Mouse (Mus musculus) C2C12 (cell line): ENCODE results near the gene Edem3. TPM values are rescaled to one million over a fixed set of nuclear protein-coding genes. Genes with fewer than 3 reads are reported as not detected.
"Not testable (repeated sequence)": the region's sequence is repeated elsewhere in the genome, so short reads cannot be mapped to it uniquely, and the experiment has no call there.

Source experiments
- H3K27me3 ChIP-seq: one replicate; pipeline ENCODE4 v1.6.1; 2011; ENCODE audit not compliant: control insufficient read depth, insufficient read depth, insufficient read length
- H3K36me3 ChIP-seq: one replicate; pipeline ENCODE4 v1.6.1; 2011; ENCODE audit not compliant: control insufficient read depth, insufficient read depth
- H3K4me3 ChIP-seq: one replicate; pipeline ENCODE4 v1.5.1; 2011; ENCODE audit warnings: mild to moderate bottlenecking, control low read depth; ENCODE audit not compliant: poor library complexity, insufficient read depth, severe bottlenecking
- H3K79me2 ChIP-seq: one replicate; pipeline ENCODE4 v1.6.1; 2011; ENCODE audit not compliant: control insufficient read depth, insufficient read depth
- H3K79me3 ChIP-seq: one replicate; pipeline ENCODE4 v1.6.1; 2011; ENCODE audit warnings: low read depth, control low read depth
- H3ac ChIP-seq: one replicate; pipeline ENCODE3; 2011; ENCODE audit warnings: low read depth; ENCODE audit not compliant: control insufficient read depth, insufficient read length
- CEBPB ChIP-seq: IDR thresholded peaks from one replicate; pipeline ENCODE4 v1.6.1; 2011; ENCODE audit warnings: low read depth, mild to moderate bottlenecking, control low read depth, moderate library complexity
- CTCF ChIP-seq: IDR thresholded peaks from one replicate; pipeline ENCODE4 v1.5.1; 2011; ENCODE audit not compliant: control insufficient read depth, insufficient read depth, insufficient read length
- FOSL1 ChIP-seq: IDR thresholded peaks from one replicate; pipeline ENCODE4 v1.8.0; 2011; ENCODE audit warnings: mild to moderate bottlenecking, low read length; ENCODE audit not compliant: poor library complexity, insufficient read depth, severe bottlenecking
- MAX ChIP-seq: IDR thresholded peaks from one replicate; pipeline ENCODE4 v1.6.1; 2011; ENCODE audit warnings: mild to moderate bottlenecking, control low read depth
- MYOD1 ChIP-seq: IDR thresholded peaks from one replicate; pipeline ENCODE4 v1.6.1; 2011; ENCODE audit warnings: low read depth; ENCODE audit not compliant: control insufficient read depth, insufficient read length
- MYOG ChIP-seq: IDR thresholded peaks from one replicate; pipeline ENCODE4 v1.6.1; 2011; ENCODE audit not compliant: control insufficient read depth, insufficient read length; ENCODE audit errors: extremely low read depth
- USF1 ChIP-seq: IDR thresholded peaks from one replicate; pipeline ENCODE4 v1.6.1; 2011; ENCODE audit warnings: low read depth, mild to moderate bottlenecking, control low read depth, moderate library complexity
- polyA plus RNA-seq: library from polyadenylated mRNA; unstranded; fragments of >200 nt; fragmentation: generic; extraction: Trizol; gene quantifications from one replicate; pipeline ENCODE4 v1.2.1, GENCODE M21; 2012; ENCODE audit warnings: missing spikeins

The Edem3 gene
- polyA plus RNA-seq, 1 experiment, result 4.1 TPM

DNA sequence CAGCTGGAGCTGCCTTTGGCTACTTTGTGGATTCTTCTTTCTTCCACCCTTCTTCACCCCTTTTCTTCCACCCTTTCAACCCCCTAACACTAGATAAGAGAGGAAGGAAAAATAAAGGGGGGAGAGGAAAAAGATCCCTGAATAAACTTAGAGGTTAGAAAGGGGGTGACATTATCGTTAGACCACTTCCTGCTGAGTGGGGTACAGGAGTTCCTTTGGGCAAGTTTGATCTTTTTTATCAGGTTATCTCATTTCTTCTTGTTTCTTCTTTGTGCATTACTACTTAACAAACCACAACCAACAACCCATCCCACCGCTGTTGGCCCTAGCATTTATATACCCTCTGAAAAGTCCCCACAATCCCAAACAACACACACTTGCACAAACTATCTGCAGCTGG is 29.6 kb upstream of the Edem3 start:
- no peak for TF ChIP-seq MYOG
- TF ChIP-seq USF1, result no peak
- no peak for TF ChIP-seq CEBPB
- TF ChIP-seq MAX, result no peak
- no peak for TF ChIP-seq MYOD1
- TF ChIP-seq FOSL1, result no peak
- TF ChIP-seq CTCF, result no peak
- no peaks in the 10 kb centered on the region for H3K27me3 ChIP-seq

DNA sequence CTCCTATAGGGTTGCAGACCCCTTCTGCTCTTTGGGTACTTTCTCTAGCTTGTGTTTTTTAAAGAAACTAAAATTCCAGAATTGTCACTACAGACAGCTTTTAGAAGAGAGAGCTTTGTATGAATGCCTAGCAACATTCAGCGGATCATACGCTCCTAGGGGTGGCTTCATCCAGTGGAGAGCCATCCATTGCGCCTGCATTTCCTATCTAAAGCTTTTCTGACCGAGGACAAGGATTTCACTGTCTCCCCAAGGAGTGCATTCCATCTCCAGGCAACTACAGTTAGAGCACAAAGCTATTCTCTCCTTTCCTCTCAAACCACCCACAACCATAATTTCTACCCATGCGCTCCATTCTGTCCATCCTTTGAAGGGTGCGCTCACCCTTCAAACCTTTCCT is 28.8 kb upstream of the Edem3 start:
- TF ChIP-seq USF1, result no peak
- no peak for TF ChIP-seq CTCF
- no peak for TF ChIP-seq CEBPB
- no peak for TF ChIP-seq MYOD1
- no peak for TF ChIP-seq MYOG
- TF ChIP-seq FOSL1, result no peak
- no peak for TF ChIP-seq MAX
- H3K27me3 ChIP-seq, result no peaks in the 10 kb centered on the region
- H3K79me3 ChIP-seq, result no peaks in the 10 kb centered on the region
- H3K79me2 ChIP-seq, result no peaks in the 10 kb centered on the region
- no peaks in the 10 kb centered on the region for H3K36me3 ChIP-seq
- H3ac ChIP-seq, result no peak overlapping the region
- no peak overlapping the region for H3K4me3 ChIP-seq

More for the DNA sequence above, 29.6 kb upstream of the Edem3 start:
- Histone ChIP-seq H3K36me3 (no peaks in the 10 kb centered on the region), H3K79me2 (no peaks in the 10 kb centered on the region), H3K79me3 (no peaks in the 10 kb centered on the region), H3ac (no peak overlapping the region), H3K4me3 (no peak overlapping the region)

- no peaks in the 10 kb centered on the region for H3K79me3 ChIP-seq
- no peak overlapping the region for H3ac ChIP-seq
- H3K4me3 ChIP-seq, result no peak overlapping the region
- H3K27me3 ChIP-seq, result no peaks in the 10 kb centered on the region
- TF ChIP-seq MYOD1, result no peak
- no peak for TF ChIP-seq CTCF
- no peak for TF ChIP-seq USF1
- TF ChIP-seq MYOG, result no peak
- no peak for TF ChIP-seq MAX
- no peak for TF ChIP-seq CEBPB
- TF ChIP-seq FOSL1, result no peak
- H3K36me3 ChIP-seq, result no peaks in the 10 kb centered on the region
- no peaks in the 10 kb centered on the region for H3K79me2 ChIP-seq
Observed at GRCm38 (mm10) chr1:151728141-151728540, 27.0 kb upstream of the Edem3 start.

- H3K36me3 ChIP-seq, result no peaks in the 10 kb centered on the region
- no peaks in the 10 kb centered on the region for H3K79me3 ChIP-seq
- TF ChIP-seq MAX, result no peak
- TF ChIP-seq MYOD1, result no peak
- no peak for TF ChIP-seq MYOG
- no peak for TF ChIP-seq FOSL1
- TF ChIP-seq CTCF, result no peak
- TF ChIP-seq USF1, result no peak
- no peak for TF ChIP-seq CEBPB
- H3K27me3 ChIP-seq, result peaks cover 17% of the 10 kb centered on the region
- no peak overlapping the region for H3K4me3 ChIP-seq
- H3K79me2 ChIP-seq, result no peaks in the 10 kb centered on the region
- no peak overlapping the region for H3ac ChIP-seq
Observed at GRCm38 (mm10) chr1:151737146-151737545, 18.0 kb upstream of the Edem3 start.

- TF ChIP-seq USF1 (no peak), MYOG (no peak)
- H3K79me3 ChIP-seq, result no peaks in the 10 kb centered on the region
- no peak overlapping the region for H3K4me3 ChIP-seq
- H3ac ChIP-seq, result no peak overlapping the region
- H3K79me2 ChIP-seq, result no peaks in the 10 kb centered on the region
- H3K36me3 ChIP-seq, result no peaks in the 10 kb centered on the region
- H3K27me3 ChIP-seq, result peaks cover 24% of the 10 kb centered on the region
Observed at GRCm38 (mm10) chr1:151741199-151741621, 14.0 kb upstream of the Edem3 start.

- not testable (repeated sequence) for H3K79me3 ChIP-seq, H3K79me2 ChIP-seq, H3K4me3 ChIP-seq, H3K36me3 ChIP-seq, H3K27me3 ChIP-seq, H3ac ChIP-seq
Observed at GRCm38 (mm10) chr1:151749894-151750293, 5.3 kb upstream of the Edem3 start.

- Histone ChIP-seq H3K79me3 (peaks cover 10% of the 10 kb centered on the region), H3K79me2 (peaks cover 26% of the 10 kb centered on the region), H3K27me3 (no peaks in the 10 kb centered on the region), H3ac (no peak overlapping the region), H3K4me3 (no peak overlapping the region), H3K36me3 (no peaks in the 10 kb centered on the region)
- no peak for TF ChIP-seq USF1
- TF ChIP-seq MYOD1, result no peak
- no peak for TF ChIP-seq MYOG
- no peak for TF ChIP-seq CEBPB
- TF ChIP-seq CTCF, result no peak
- TF ChIP-seq FOSL1, result no peak
Observed at GRCm38 (mm10) chr1:151752946-151753345, 2.2 kb upstream of the Edem3 start.
